Mouse (Mus musculus) intestine, embryonic 14.5 days (tissue): ENCODE data around the gene Spesp1. TPM values are rescaled to one million over a fixed set of nuclear protein-coding genes. Genes with fewer than 3 reads are reported as not detected.

ENCODE experiments used
- ATAC-seq: fragments of 200-750 bp; cut with Nextera tagmentation; replicated peaks from 2 replicates; pipeline ENCODE4 v1.8.0; 2017; ENCODE audit warnings: low read depth, moderate number of reproducible peaks, moderate TSS enrichment, moderate library complexity; ENCODE audit not compliant: low FRiP score, low TSS enrichment
- DNase-seq: peaks from one replicate; pipeline ENCODE4 v3.0.0-alpha.2; 2018; ENCODE audit warnings: low spot score
- H3K27ac ChIP-seq: fragments of 300-500 bp; sonication (generic); 2 replicates; pipeline ENCODE4 v1.5.1; 2014; ENCODE audit warnings: low read depth, mild to moderate bottlenecking, control low read depth
- H3K27me3 ChIP-seq: fragments of 300-500 bp; sonication (generic); replicated peaks from 2 replicates; pipeline ENCODE4 v1.6.1; 2014; ENCODE audit warnings: low read length, control low read depth; ENCODE audit not compliant: control insufficient read depth, insufficient read depth
- H3K36me3 ChIP-seq: fragments of 300-500 bp; sonication (generic); 2 replicates; pipeline ENCODE4 v1.6.1; 2014; ENCODE audit warnings: low read length, control low read depth; ENCODE audit not compliant: control insufficient read depth, insufficient read depth
- H3K4me1 ChIP-seq: fragments of 300-500 bp; sonication (generic); replicated peaks from 2 replicates; pipeline ENCODE4 v1.6.1; 2014; ENCODE audit warnings: low read length, control low read depth, mixed read lengths; ENCODE audit not compliant: control insufficient read depth, insufficient read depth
- H3K4me2 ChIP-seq: fragments of 300-500 bp; sonication (generic); 2 replicates; pipeline ENCODE4 v1.6.1; 2014; ENCODE audit warnings: low read length
- H3K4me3 ChIP-seq: fragments of 300-500 bp; sonication (generic); 2 replicates; pipeline ENCODE4 v1.5.1; 2014; ENCODE audit warnings: low read depth, low read length, control low read depth, mixed read lengths
- H3K9ac ChIP-seq: fragments of 300-500 bp; sonication (generic); 2 replicates; pipeline ENCODE4 v1.6.1; 2014; ENCODE audit warnings: mild to moderate bottlenecking, low read length
- H3K9me3 ChIP-seq: fragments of 300-500 bp; sonication (generic); 2 replicates; pipeline ENCODE4 v1.6.1; 2016; ENCODE audit warnings: low read length, control low read depth; ENCODE audit not compliant: control insufficient read depth
- WGBS: fragments of 180-500 bp; shearing (Covaris S2); extraction: QIAGEN DNeasy Blood & Tissue Kit; methylation state at CpG from one replicate; pipeline ENCODE4 v1.1.7; 2014; 5-methylcytosine and 5-hydroxymethylcytosine counted together
- polyA plus RNA-seq: library from polyadenylated mRNA; unstranded; fragments of >200 nt; fragmentation: Nextera tagmentation; extraction: Ambion mirVana; gene quantifications from 2 replicates; pipeline ENCODE4 v1.2.1, GENCODE M21; 2014

Gene Spesp1
- not detected in 2 replicates for polyA plus RNA-seq

DNA sequence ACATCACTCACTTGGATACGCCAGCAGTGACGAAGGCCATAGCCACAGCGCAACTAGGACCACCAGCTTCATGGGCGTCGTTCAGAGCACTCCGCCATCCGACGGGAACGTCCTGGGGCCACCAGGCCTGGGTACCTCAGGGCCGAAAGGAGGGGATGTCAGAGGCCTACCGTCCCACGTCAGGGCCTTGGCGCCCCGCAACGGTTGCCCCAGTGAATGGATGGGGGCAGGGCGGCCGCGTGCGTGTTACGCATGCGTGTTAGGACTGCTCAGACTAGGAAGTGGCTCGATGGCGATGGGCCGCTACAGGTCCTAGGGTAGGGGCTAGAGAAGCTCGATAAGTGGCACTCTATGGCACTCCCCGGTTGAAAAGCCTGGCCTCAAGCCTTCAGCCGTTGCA, at the start of gene Spesp1:
Gene Spesp1 (minus strand): TSS at position 218 of the 400 bp plus-strand sequence.
- no peak within 1 kb of the TSS for H3K27ac ChIP-seq
- H3K9me3 ChIP-seq, result no peaks in the 10 kb centered on the region
- 84% methylated on average over 27 of the region's 27 CpGs for WGBS
- H3K4me2 ChIP-seq, result no peak within 1 kb of the TSS
- H3K36me3 ChIP-seq, result no peaks in the 10 kb centered on the region
- DNase-seq, result no peak
- H3K27me3 ChIP-seq, result no peaks in the 10 kb centered on the region
- H3K4me1 ChIP-seq, result no peaks in the 10 kb centered on the region
- H3K4me3 ChIP-seq, result no peak within 1 kb of the TSS
- ATAC-seq, result no peak
- no peak within 1 kb of the TSS for H3K9ac ChIP-seq

DNA sequence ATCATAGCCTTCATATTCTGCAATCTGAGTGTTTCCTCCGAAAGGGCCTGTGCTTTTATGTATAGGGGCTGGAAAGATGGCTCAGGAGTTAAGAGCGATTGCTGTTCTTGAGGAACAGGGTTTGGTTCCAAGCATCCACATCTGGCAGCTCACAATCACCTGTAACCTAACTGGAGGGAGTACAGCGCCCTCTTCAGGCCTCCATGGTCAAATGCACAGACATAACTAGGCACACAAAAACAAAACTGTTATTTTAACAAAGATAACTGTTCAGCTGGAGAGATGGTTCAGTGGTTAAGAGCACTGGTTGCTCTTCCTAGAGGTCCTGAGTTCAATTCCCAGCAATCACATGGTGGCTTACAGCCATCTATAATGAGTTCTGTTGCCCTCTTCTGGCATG, 44.0 kb upstream of the Spesp1 start:
- Histone ChIP-seq H3K36me3 (no peaks in the 10 kb centered on the region), H3K4me2 (no peak overlapping the region), H3K4me3 (no peak overlapping the region), H3K27ac (no peak overlapping the region), H3K4me1 (no peaks in the 10 kb centered on the region), H3K27me3 (no peaks in the 10 kb centered on the region), H3K9me3 (peaks cover 2% of the 10 kb centered on the region; the same call in 1 of the 2 replicates), H3K9ac (no peak overlapping the region)
- 67% methylated on average over 3 of the region's 3 CpGs for WGBS
- DNase-seq, result no peak
- ATAC-seq, result no peak

- no peak for ATAC-seq
- Histone ChIP-seq H3K27me3 (no peaks in the 10 kb centered on the region), H3K9me3 (peaks cover 4% of the 10 kb centered on the region; the same call in 1 of the 2 replicates), H3K4me2 (no peak overlapping the region), H3K4me1 (no peaks in the 10 kb centered on the region), H3K36me3 (no peaks in the 10 kb centered on the region), H3K9ac (no peak overlapping the region), H3K27ac (no peak overlapping the region), H3K4me3 (no peak overlapping the region)
- WGBS, result 80% methylated on average over 1 of the region's 1 CpGs
- no peak for DNase-seq
These were observed 41.8 kb upstream of the Spesp1 start for GRCm38 (mm10) chr9:62323816-62324215.

- WGBS, result 85% methylated on average over 4 of the region's 4 CpGs
These were observed 36.7 kb upstream of the Spesp1 start for GRCm38 (mm10) chr9:62318729-62319128.

DNA sequence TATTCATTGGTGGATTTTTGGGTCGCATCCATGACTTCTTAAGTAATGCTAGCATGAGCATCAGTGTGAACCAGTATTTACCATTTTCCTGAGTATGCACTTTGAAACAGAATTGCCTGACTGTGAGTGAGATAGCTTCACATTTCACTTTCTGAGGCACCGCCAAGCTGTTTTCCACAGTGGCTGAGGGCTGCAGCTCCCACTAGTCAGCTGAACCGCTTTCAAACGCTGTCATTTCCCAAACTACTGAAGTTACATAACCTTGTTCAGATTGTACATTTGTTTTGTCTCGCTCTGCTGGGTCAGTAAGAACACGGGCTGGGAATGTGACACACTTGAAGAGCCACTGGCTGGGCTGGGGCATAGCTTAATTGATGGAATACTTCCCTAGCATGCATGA, 33.5 kb upstream of the Spesp1 start:
- DNase-seq, result no peak
- no peaks in the 10 kb centered on the region for H3K9me3 ChIP-seq
- no peaks in the 10 kb centered on the region for H3K4me1 ChIP-seq
- ATAC-seq, result no peak
- 91% methylated on average over 6 of the region's 6 CpGs for WGBS
- no peak overlapping the region for H3K27ac ChIP-seq
- no peak overlapping the region for H3K9ac ChIP-seq
- no peak overlapping the region for H3K4me2 ChIP-seq
- no peak overlapping the region for H3K4me3 ChIP-seq
- H3K36me3 ChIP-seq, result no peaks in the 10 kb centered on the region
- H3K27me3 ChIP-seq, result no peaks in the 10 kb centered on the region

More at GRCm38 (mm10) chr9:62318729-62319128, 36.7 kb upstream of the Spesp1 start:
- H3K27ac ChIP-seq, result no peak overlapping the region
- H3K36me3 ChIP-seq, result no peaks in the 10 kb centered on the region
- H3K27me3 ChIP-seq, result no peaks in the 10 kb centered on the region
- no peaks in the 10 kb centered on the region for H3K4me1 ChIP-seq
- no peak overlapping the region for H3K4me2 ChIP-seq
- H3K9ac ChIP-seq, result no peak overlapping the region
- ATAC-seq (no peak), DNase-seq (no peak)
- peaks cover 4% of the 10 kb centered on the region; the same call in 1 of the 2 replicates for H3K9me3 ChIP-seq
- no peak overlapping the region for H3K4me3 ChIP-seq

DNA sequence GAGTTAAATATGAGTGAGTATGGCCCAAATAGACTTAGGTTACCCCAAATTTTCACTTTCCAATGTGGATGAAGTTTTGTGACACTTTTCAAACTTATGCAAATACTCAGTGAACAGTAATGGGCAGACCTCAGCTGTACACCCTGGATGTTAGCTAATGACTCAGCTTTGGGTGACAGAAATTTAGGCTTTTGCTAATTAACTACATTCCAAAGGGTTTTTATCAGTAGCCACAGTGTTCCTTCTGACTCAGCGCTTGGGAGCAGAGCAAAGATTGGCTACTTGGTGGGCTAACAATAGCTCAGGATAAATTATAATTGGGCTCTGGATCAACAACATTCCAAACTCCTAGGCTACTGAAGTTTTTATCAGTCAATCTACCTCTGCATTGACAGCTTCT, 14.9 kb upstream of the Spesp1 start:
- Histone ChIP-seq H3K27ac (no peak overlapping the region), H3K36me3 (no peaks in the 10 kb centered on the region), H3K4me2 (no peak overlapping the region), H3K4me3 (no peak overlapping the region), H3K27me3 (no peaks in the 10 kb centered on the region), H3K4me1 (no peaks in the 10 kb centered on the region), H3K9ac (no peak overlapping the region), H3K9me3 (no peaks in the 10 kb centered on the region)
- DNase-seq (no peak), ATAC-seq (no peak)
- 69% methylated on average over 1 of the region's 1 CpGs for WGBS

DNA sequence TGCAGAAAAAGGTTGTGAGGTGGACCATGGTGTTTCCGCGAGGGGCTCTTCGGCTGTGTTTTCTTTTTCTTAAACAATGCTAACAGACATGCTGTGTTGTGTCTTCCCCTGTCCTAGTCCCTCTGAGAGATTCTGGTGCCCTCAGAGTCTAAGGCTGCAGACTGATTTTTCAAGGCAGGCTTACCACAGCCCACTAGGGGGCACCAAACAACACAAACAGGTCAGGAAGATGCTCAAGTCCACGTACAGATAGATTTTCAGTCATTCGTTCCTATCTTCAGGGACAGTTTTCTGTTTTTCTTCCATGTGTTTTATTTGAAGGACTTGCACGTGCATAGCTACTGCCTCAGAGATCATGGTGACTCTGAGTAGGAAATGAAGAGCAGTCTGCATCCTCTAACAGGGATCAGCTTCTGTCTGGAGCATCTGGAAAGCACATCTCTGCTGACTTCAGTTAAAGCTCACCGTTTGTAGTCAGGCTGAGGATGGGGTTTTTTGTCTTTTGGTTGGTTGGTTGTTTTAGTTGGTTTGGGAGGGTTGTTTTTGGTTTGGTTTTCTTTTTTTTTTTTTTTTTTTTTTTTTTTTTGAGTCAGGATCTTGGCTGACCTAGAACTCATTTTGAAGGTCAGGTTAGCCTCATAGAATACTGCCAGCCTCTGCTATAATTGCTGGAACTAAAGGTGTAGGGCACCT, 13.1 kb upstream of the Spesp1 start:
- Histone ChIP-seq H3K4me1 (no peaks in the 10 kb centered on the region), H3K9me3 (no peaks in the 10 kb centered on the region), H3K27me3 (no peaks in the 10 kb centered on the region), H3K36me3 (no peaks in the 10 kb centered on the region), H3K27ac (no peak overlapping the region), H3K9ac (no peak overlapping the region), H3K4me3 (no peak overlapping the region), H3K4me2 (no peak overlapping the region)
- DNase-seq (peak; percentile 90), ATAC-seq (no peak)
- 23% methylated on average over 7 of the region's 7 CpGs for WGBS

GRCm38 (mm10) chr9:62287633-62288025, 5.6 kb upstream of the Spesp1 start:
- H3K9ac ChIP-seq, result no peak overlapping the region
- no peak overlapping the region for H3K4me3 ChIP-seq
- no peak overlapping the region for H3K27ac ChIP-seq
- no peaks in the 10 kb centered on the region for H3K4me1 ChIP-seq
- DNase-seq (no peak), ATAC-seq (no peak)
- H3K36me3 ChIP-seq, result no peaks in the 10 kb centered on the region
- no peaks in the 10 kb centered on the region for H3K9me3 ChIP-seq
- no peaks in the 10 kb centered on the region for H3K27me3 ChIP-seq
- WGBS, result 72% methylated on average over 4 of the region's 4 CpGs
- no peak overlapping the region for H3K4me2 ChIP-seq

DNA sequence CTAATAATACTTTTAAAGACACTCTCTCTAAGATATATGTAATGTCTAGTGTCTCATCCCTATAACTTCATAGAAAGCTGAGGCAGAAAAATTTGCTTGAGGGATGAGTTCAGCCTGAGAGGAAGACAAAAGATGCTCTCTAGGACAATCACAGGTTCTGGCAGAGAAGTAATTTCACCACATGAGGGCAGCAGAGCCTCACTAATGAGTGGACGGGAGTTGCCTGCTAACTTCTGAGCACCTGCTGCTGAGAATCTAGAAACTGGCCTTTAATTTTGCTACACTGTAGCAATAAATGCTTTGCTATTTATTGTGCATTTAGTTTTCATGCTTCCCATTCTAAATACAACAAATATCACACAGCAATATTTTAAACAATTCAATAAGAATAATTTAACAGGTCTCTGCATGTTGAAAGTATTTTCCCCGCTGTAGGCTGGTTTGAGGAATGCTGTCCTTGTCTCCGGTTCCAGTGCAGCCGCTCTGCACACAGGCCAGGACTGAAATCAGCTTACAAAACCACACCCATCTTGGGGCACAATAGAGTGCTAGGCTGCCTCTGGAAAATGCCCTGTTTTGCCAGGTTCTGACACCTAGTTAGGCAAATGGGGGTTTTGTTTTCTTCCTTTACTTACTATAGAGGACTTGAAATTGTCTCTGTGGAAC, 5.1 kb upstream of the Spesp1 start:
- H3K9me3 ChIP-seq, result no peaks in the 10 kb centered on the region
- no peak overlapping the region for H3K27ac ChIP-seq
- 41% methylated on average over 4 of the region's 4 CpGs for WGBS
- no peak overlapping the region for H3K4me2 ChIP-seq
- H3K4me3 ChIP-seq, result no peak overlapping the region
- H3K4me1 ChIP-seq, result no peaks in the 10 kb centered on the region
- H3K27me3 ChIP-seq, result no peaks in the 10 kb centered on the region
- DNase-seq (peak; percentile 91), ATAC-seq (no peak)
- H3K36me3 ChIP-seq, result no peaks in the 10 kb centered on the region
- H3K9ac ChIP-seq, result no peak overlapping the region
